Mouse (Mus musculus): ENCODE results near the gene Efna3. TPM values are rescaled to one million over a fixed set of nuclear protein-coding genes. Genes with fewer than 3 reads are reported as not detected.
A peak's percentile ranks its signal among the peaks of the same experiment; 100 is the strongest.

The Efna3 gene
- polyA plus RNA-seq, 1 experiment from 2014 or later = 59.2 TPM

GRCm38 (mm10) chr3:89337062-89337720 is 14.4 kb upstream of the Efna3 start:
- Histone ChIP-seq H3K9ac (peak overlapping the region; percentile 89), H3K9me3 (no peaks in the 10 kb centered on the region), H3K4me1 (peaks cover 69% of the 10 kb centered on the region), H3K27me3 (no peaks in the 10 kb centered on the region), H3K36me3 (peaks cover 35% of the 10 kb centered on the region), H3K4me3 (peak overlapping the region; percentile 90), H3K4me2 (peak overlapping the region; percentile 67), H3K27ac (peak overlapping the region; percentile 93)
- 0% methylated on average over 19 of the region's 21 CpGs for WGBS
- ATAC-seq (ENCODE audit: insufficient number of reproducible peaks, low FRiP score, low TSS enrichment, low read depth) = no peak

- H3K27me3 ChIP-seq = no peaks in the 10 kb centered on the region
- ATAC-seq (ENCODE audit: insufficient number of reproducible peaks, low FRiP score, low TSS enrichment, low read depth) = no peak
- peaks cover 28% of the 10 kb centered on the region for H3K36me3 ChIP-seq
- peak overlapping the region; percentile 93; the same call in 1 of the 2 replicates for H3K27ac ChIP-seq
- peak overlapping the region; percentile 90 for H3K4me3 ChIP-seq
- 14% methylated on average over 6 of the region's 6 CpGs for WGBS
- no peaks in the 10 kb centered on the region for H3K9me3 ChIP-seq
- H3K9ac ChIP-seq = peak overlapping the region; percentile 89; the same call in 1 of the 2 replicates
- peak overlapping the region; percentile 67 for H3K4me2 ChIP-seq
- H3K4me1 ChIP-seq = peaks cover 74% of the 10 kb centered on the region
Measured at GRCm38 (mm10) chr3:89336529-89336928, 13.8 kb upstream of the Efna3 start.

- Histone ChIP-seq H3K9me3 (no peaks in the 10 kb centered on the region), H3K27ac (0 out of 2 replicates have a peak overlapping the region, but pooled peaks have one; percentile 50), H3K4me1 (peaks cover 55% of the 10 kb centered on the region), H3K27me3 (no peaks in the 10 kb centered on the region), H3K4me2 (no peak overlapping the region), H3K9ac (no peak overlapping the region), H3K36me3 (peaks cover 25% of the 10 kb centered on the region), H3K4me3 (no peak overlapping the region)
- ATAC-seq (ENCODE audit: insufficient number of reproducible peaks, low FRiP score, low TSS enrichment, low read depth) = no peak
- 52% methylated on average over 11 of the region's 11 CpGs for WGBS
Measured at GRCm38 (mm10) chr3:89333053-89333452, 10.3 kb upstream of the Efna3 start.

DNA sequence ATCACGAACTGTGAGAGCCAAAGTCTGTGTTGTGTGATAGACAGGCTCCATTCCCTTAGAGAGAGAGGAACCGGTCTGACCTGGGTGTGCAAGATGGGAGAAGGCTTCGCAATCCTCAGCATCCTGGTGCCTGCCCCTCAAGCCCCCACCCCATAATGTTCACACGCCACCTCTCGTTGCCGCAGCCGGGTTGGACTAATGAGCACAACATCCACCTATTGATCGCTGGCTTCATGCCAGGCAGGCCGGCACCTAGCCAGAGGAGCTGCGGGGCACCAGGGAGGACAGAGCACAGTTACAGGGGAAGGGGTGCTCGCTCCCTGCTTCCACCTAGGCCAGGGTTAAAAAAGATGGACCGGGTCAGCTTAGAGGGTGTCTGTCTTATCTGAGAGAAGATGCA is 9.7 kb upstream of the Efna3 start:
- Histone ChIP-seq H3K4me2 (no peak overlapping the region), H3K9me3 (no peaks in the 10 kb centered on the region), H3K9ac (no peak overlapping the region), H3K4me3 (no peak overlapping the region), H3K27me3 (no peaks in the 10 kb centered on the region), H3K4me1 (peaks cover 55% of the 10 kb centered on the region), H3K36me3 (peaks cover 25% of the 10 kb centered on the region), H3K27ac (peak overlapping the region; percentile 50; the same call in 1 of the 2 replicates)
- ATAC-seq (ENCODE audit: insufficient number of reproducible peaks, low FRiP score, low TSS enrichment, low read depth) = no peak
- 34% methylated on average over 12 of the region's 12 CpGs for whole genome bisulfite sequencing

DNA sequence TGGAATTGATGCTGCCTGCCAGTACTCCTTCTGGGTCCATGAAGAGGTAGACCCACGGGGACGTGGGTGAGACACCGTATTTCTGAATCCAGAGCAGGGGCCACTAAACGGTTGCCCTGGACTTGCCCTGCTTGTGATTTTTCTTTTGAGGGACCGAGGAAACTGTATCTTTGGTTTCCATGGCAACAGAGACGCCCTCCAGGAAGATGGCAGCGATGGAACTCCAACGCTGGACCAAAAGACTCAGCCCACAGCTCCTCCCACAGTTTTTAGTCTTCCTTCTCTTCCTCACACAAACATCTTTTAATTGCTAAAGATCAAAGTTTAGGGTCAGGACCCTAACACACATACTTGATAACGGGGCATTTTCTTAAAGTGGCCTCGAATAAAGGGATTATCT is 9.2 kb upstream of the Efna3 start:
- Histone ChIP-seq H3K36me3 (peaks cover 25% of the 10 kb centered on the region), H3K27ac (peak overlapping the region; percentile 57), H3K9me3 (no peaks in the 10 kb centered on the region), H3K4me3 (no peak overlapping the region), H3K9ac (no peak overlapping the region), H3K27me3 (no peaks in the 10 kb centered on the region), H3K4me2 (no peak overlapping the region), H3K4me1 (peaks cover 52% of the 10 kb centered on the region)
- no peak for ATAC-seq (ENCODE audit: insufficient number of reproducible peaks, low FRiP score, low TSS enrichment, low read depth)
- WGBS = 44% methylated on average over 10 of the region's 10 CpGs

GRCm38 (mm10) chr3:89331561-89331960 is 8.8 kb upstream of the Efna3 start:
- H3K4me1 ChIP-seq = peaks cover 48% of the 10 kb centered on the region
- H3K27ac ChIP-seq = peak overlapping the region; percentile 57

DNA sequence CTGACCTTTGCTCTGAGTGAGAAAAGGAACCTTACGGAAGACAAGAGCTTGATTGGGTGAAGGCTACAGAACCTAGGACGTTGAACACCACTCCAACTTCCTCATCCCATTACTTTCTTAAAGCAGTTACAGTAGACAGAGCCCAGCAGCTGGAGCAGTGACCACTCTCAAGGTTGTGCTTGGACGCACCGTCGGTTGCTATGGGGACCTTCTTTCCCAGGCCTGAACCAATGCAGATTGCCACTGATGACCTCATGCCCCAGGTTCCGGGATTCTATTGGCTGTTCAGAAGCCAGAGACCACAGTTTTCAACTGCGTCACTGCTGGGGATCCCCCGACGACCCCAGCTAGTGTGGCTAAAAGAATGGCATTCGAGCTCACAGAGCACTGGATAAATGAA is 8.2 kb upstream of the Efna3 start:
- Histone ChIP-seq H3K4me1 (peaks cover 42% of the 10 kb centered on the region), H3K36me3 (peaks cover 25% of the 10 kb centered on the region), H3K9ac (no peak overlapping the region), H3K4me3 (no peak overlapping the region), H3K27ac (0 out of 2 replicates have a peak overlapping the region, but pooled peaks have one; percentile 57), H3K27me3 (no peaks in the 10 kb centered on the region), H3K9me3 (no peaks in the 10 kb centered on the region), H3K4me2 (no peak overlapping the region)
- WGBS = 35% methylated on average over 10 of the region's 10 CpGs
- no peak for ATAC-seq (ENCODE audit: insufficient number of reproducible peaks, low FRiP score, low TSS enrichment, low read depth)

More at GRCm38 (mm10) chr3:89331561-89331960, 8.8 kb upstream of the Efna3 start:
- no peak overlapping the region for H3K4me2 ChIP-seq
- no peaks in the 10 kb centered on the region for H3K9me3 ChIP-seq
- H3K36me3 ChIP-seq = peaks cover 25% of the 10 kb centered on the region
- H3K27me3 ChIP-seq = no peaks in the 10 kb centered on the region
- 46% methylated on average over 13 of the region's 13 CpGs for WGBS
- no peak overlapping the region for H3K4me3 ChIP-seq
- ATAC-seq (ENCODE audit: insufficient number of reproducible peaks, low FRiP score, low TSS enrichment, low read depth) = no peak
- H3K9ac ChIP-seq = no peak overlapping the region

DNA sequence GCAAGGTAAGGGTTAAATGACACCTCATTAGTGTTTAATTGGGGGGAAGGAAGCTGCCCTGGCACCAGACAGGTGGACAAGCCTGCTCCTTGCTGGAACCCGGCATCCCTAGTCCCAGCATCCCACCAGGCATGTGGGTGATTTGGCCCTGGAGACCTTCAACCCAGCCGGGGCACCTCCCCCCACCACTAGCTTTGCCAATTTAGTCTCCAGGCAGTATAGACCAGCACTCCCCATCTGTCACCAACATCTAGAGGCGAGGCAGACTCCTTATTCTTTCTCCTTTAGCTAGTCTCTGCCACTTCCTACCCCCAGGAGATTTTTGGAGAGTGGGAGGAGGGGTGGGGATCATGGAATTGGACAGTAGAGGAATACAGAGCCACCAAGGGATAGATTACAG is 7.6 kb upstream of the Efna3 start:
- Histone ChIP-seq H3K27me3 (no peaks in the 10 kb centered on the region), H3K4me3 (no peak overlapping the region), H3K4me1 (peaks cover 36% of the 10 kb centered on the region), H3K9ac (no peak overlapping the region), H3K9me3 (no peaks in the 10 kb centered on the region), H3K4me2 (no peak overlapping the region), H3K36me3 (peaks cover 25% of the 10 kb centered on the region), H3K27ac (no peak overlapping the region)
- ATAC-seq (ENCODE audit: insufficient number of reproducible peaks, low FRiP score, low TSS enrichment, low read depth) = no peak
- 48% methylated on average over 3 of the region's 3 CpGs for WGBS

DNA sequence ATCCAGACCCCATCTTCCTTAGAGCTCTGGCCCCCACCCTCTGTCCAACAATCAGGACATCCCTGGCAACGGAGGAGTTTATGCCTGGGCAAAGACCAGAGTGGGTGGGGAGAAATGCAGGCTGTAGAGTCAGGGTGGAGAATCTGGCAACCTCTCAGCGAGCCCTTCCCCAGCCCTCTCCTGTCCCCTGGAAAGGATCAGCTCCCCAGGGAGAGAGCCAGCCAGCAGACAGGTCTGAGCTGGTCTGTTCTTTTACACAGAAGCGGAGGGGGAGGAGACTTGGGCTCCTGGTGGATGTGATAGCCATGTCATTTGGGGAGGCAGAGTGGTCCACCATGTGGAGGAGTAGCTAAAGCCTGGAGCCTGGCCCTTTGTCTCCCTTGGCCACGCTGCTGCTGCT is 5.9 kb upstream of the Efna3 start:
- Histone ChIP-seq H3K9me3 (no peaks in the 10 kb centered on the region), H3K36me3 (peaks cover 7% of the 10 kb centered on the region), H3K27ac (peak overlapping the region; percentile 27; the same call in 1 of the 2 replicates), H3K4me2 (no peak overlapping the region), H3K4me3 (no peak overlapping the region), H3K27me3 (no peaks in the 10 kb centered on the region), H3K4me1 (peaks cover 28% of the 10 kb centered on the region), H3K9ac (no peak overlapping the region)
- no peak for ATAC-seq (ENCODE audit: insufficient number of reproducible peaks, low FRiP score, low TSS enrichment, low read depth)
- WGBS = 25% methylated on average over 4 of the region's 4 CpGs

DNA sequence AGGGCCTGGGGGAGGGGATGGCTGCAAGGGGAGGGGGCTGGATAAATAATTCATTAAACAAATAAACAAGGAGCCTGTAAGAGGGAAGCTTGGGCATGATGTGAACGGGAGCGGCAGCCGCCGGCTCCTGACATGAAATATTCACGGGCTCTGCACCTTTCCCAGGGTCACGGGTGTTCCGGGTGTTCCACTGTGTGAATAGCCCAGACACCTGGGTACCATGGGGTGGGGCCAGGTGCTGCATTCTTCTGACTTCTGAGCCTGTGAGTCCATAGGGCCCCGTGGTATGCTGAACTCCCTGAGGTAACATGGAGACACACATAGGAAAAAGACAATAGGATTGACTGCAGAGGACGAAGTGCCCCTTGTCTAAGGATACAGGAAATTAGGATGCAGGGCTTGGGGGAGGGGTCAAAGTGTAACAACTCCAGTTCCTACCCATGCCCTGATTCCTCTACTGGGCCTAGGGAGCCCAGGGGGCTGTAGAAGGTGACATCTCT is 4.7 kb upstream of the Efna3 start:
- no peaks in the 10 kb centered on the region for H3K36me3 ChIP-seq
- WGBS = 28% methylated on average over 9 of the region's 9 CpGs
- no peak overlapping the region for H3K4me3 ChIP-seq
- H3K27ac ChIP-seq = no peak overlapping the region
- no peaks in the 10 kb centered on the region for H3K9me3 ChIP-seq
- no peaks in the 10 kb centered on the region for H3K27me3 ChIP-seq
- no peak for ATAC-seq (ENCODE audit: insufficient number of reproducible peaks, low FRiP score, low TSS enrichment, low read depth)
- no peak overlapping the region for H3K9ac ChIP-seq
- H3K4me2 ChIP-seq = no peak overlapping the region
- H3K4me1 ChIP-seq = peaks cover 23% of the 10 kb centered on the region

DNA sequence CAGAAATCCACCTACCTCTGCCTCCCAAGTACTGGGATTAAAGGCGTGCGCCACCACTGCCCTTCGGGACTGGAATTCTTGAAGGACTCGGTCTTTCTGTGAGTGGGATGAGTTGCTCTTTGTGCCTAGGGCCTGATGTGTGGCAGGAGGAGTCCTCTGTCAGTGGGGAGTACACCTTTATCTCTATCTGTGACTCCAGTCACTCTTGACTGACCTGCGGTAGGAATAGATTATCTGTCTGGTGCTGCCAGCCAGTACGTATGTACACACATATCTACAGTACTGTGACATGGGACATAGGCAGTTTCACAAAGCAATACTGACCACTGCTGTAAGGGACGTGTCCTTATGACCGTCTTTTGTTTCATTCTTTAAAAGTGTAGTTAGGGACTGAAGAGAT is 3.1 kb upstream of the Efna3 start:
- WGBS = 93% methylated on average over 8 of the region's 8 CpGs
- H3K4me1 ChIP-seq = peaks cover 25% of the 10 kb centered on the region
- no peak overlapping the region for H3K4me2 ChIP-seq

DNA sequence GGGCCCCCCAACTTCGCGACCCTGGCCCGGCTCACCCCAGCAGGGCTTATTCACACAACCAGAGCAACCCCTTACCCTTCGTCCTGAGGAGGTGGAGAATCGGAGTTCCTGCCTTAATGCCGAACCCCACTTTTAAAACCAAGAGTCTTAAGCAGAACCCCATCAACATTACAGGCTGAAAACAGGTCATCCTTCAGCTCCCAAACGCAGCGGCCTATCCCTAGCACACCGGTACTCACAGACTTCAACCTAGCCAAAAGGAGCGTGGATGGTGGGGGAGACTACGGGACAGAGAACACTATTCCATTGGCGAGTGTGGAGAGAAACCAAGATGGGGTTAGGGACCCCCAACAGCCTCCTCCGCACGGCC is 649 bp downstream of the Efna3 start:
- Histone ChIP-seq H3K4me1 (peaks cover 49% of the 10 kb centered on the region), H3K4me3 (peak overlapping the region; percentile 72), H3K9me3 (no peaks in the 10 kb centered on the region), H3K27ac (peak overlapping the region; percentile 59), H3K9ac (peak overlapping the region; percentile 64), H3K36me3 (no peaks in the 10 kb centered on the region), H3K4me2 (peak overlapping the region; percentile 98), H3K27me3 (peaks cover 33% of the 10 kb centered on the region)
- no peak for ATAC-seq (ENCODE audit: insufficient number of reproducible peaks, low FRiP score, low TSS enrichment, low read depth)
- 1% methylated on average over 14 of the region's 14 CpGs for WGBS

More for the DNA sequence above, 3.1 kb upstream of the Efna3 start:
- Histone ChIP-seq H3K27ac (no peak overlapping the region), H3K4me3 (no peak overlapping the region), H3K9ac (no peak overlapping the region), H3K9me3 (no peaks in the 10 kb centered on the region), H3K27me3 (peaks cover 6% of the 10 kb centered on the region), H3K36me3 (no peaks in the 10 kb centered on the region)
- ATAC-seq (ENCODE audit: insufficient number of reproducible peaks, low FRiP score, low TSS enrichment, low read depth) = no peak

Data from limb, embryonic 15.5 days (tissue).